Mouse (Mus musculus): Measurements from ENCODE around the gene Csgalnact2.

Gene Csgalnact2

GRCm38 (mm10) chr6:118134461-118134860 is 4.5 kb downstream of the Csgalnact2 start:
- DNase-seq (ENCODE audit: low spot score in 2 of 2), result no peak

GRCm38 (mm10) chr6:118130022-118130421 is 8.9 kb downstream of the Csgalnact2 start:
- DNase-seq (ENCODE audit: low spot score in 2 of 2), result no peak

- no peak for DNase-seq (ENCODE audit: low spot score in 2 of 2)
Observed at GRCm38 (mm10) chr6:118127827-118128487, 11.0 kb downstream of the Csgalnact2 start.

- DNase-seq (ENCODE audit: low spot score in 2 of 2), result no peak
Observed at GRCm38 (mm10) chr6:118127198-118127597, 11.7 kb downstream of the Csgalnact2 start.

GRCm38 (mm10) chr6:118126577-118126976 is 12.4 kb downstream of the Csgalnact2 start:
- no peak for DNase-seq (ENCODE audit: low spot score in 2 of 2)

- no peak for DNase-seq (ENCODE audit: low spot score in 2 of 2)
Observed at GRCm38 (mm10) chr6:118122767-118123166, 16.2 kb downstream of the Csgalnact2 start.

GRCm38 (mm10) chr6:118111810-118112209 is 27.1 kb downstream of the Csgalnact2 start:
- no peak for DNase-seq (ENCODE audit: low spot score in 2 of 2)

GRCm38 (mm10) chr6:118099311-118099802 is 39.6 kb downstream of the Csgalnact2 start:
- DNase-seq (ENCODE audit: low spot score in 2 of 2), result peak; percentile 53 to 70

GRCm38 (mm10) chr6:118097765-118098365 is 41.1 kb downstream of the Csgalnact2 start:
- DNase-seq (ENCODE audit: low spot score in 2 of 2), result no peak

- DNase-seq (ENCODE audit: low spot score in 2 of 2), result peak in 1 of 2 experiments; percentile 2
Observed at GRCm38 (mm10) chr6:118090827-118091226, 48.1 kb downstream of the Csgalnact2 start.

- peak in 1 of 2 experiments; percentile 2 for DNase-seq (ENCODE audit: low spot score in 2 of 2)
Observed at GRCm38 (mm10) chr6:118088750-118089440, 50.0 kb downstream of the Csgalnact2 start.

- peak in 1 of 2 experiments; percentile 31 for DNase-seq (ENCODE audit: low spot score in 2 of 2)
Observed at GRCm38 (mm10) chr6:118087955-118088354, 51.0 kb downstream of the Csgalnact2 start.

GRCm38 (mm10) chr6:118084596-118084995 is 54.3 kb downstream of the Csgalnact2 start:
- DNase-seq (ENCODE audit: low spot score in 2 of 2), result peak; percentile 1 to 2

- peak in 1 of 2 experiments; percentile 1 for DNase-seq (ENCODE audit: low spot score in 2 of 2)
Observed at GRCm38 (mm10) chr6:118083608-118084007, 55.3 kb downstream of the Csgalnact2 start.

GRCm38 (mm10) chr6:118082384-118082783 is 56.6 kb downstream of the Csgalnact2 start:
- DNase-seq (ENCODE audit: low spot score in 2 of 2), result peak in 1 of 2 experiments; percentile 1

- DNase-seq (ENCODE audit: low spot score in 2 of 2), result no peak
Observed at GRCm38 (mm10) chr6:118080711-118081110, 58.2 kb downstream of the Csgalnact2 start.

- peak in 1 of 2 experiments; percentile 1 for DNase-seq (ENCODE audit: low spot score in 2 of 2)
Observed at GRCm38 (mm10) chr6:118079762-118080465, 59.0 kb downstream of the Csgalnact2 start.

- DNase-seq (ENCODE audit: low spot score in 2 of 2), result peak in 1 of 2 experiments; percentile 1
Observed at GRCm38 (mm10) chr6:118079292-118079691, 59.6 kb downstream of the Csgalnact2 start.

GRCm38 (mm10) chr6:118078751-118079150 is 60.2 kb downstream of the Csgalnact2 start:
- DNase-seq (ENCODE audit: low spot score in 2 of 2), result peak in 1 of 2 experiments; percentile 9

- no peak for DNase-seq (ENCODE audit: low spot score in 2 of 2)
Observed at GRCm38 (mm10) chr6:118077421-118077820, 61.5 kb downstream of the Csgalnact2 start.

- no peak for DNase-seq (ENCODE audit: low spot score in 2 of 2)
Observed at GRCm38 (mm10) chr6:118076748-118077147, 62.2 kb downstream of the Csgalnact2 start.

- DNase-seq (ENCODE audit: low spot score in 2 of 2), result no peak
Observed at GRCm38 (mm10) chr6:118076256-118076655, 62.7 kb downstream of the Csgalnact2 start.
